Mouse (Mus musculus): ENCODE data around the gene Clcn6. TPM values are rescaled to one million over a fixed set of nuclear protein-coding genes. Genes with fewer than 3 reads are reported as not detected.

Gene Clcn6
- total RNA-seq, 2 experiments from 2014 or later, result 81.4 to 84.4 TPM

DNA sequence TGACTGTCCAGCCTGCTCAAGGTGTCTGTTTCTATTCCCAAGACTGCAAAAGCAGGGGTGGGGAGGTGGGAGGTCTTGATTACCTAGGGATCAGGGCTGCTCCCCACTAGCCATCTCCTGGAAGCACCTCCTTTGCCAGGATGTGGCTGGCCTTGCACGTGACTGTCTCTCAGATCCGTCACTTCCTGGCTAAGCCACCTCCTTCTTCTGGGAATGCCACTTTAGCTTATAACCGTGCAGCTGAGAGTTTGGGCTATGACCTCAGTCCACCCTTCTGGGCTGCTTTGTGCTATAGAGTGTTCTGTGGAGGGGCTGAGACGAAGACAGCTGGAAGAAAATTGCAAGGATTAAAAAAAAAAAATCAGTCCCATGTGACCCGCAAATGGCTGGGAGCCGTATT, 75.8 kb downstream of the Clcn6 start:
- Histone ChIP-seq H3K27ac (no peak overlapping the region), H3K4me3 (no peak overlapping the region)
- no peak for DNase-seq (ENCODE audit: extremely low spot score in 1 of 2, low spot score in 2 of 2)
- no peak for TF ChIP-seq CTCF (IDR thresholded peaks at IDR 0.05)
- intact Hi-C loops (cut with DNase I), result no loop called here

DNA sequence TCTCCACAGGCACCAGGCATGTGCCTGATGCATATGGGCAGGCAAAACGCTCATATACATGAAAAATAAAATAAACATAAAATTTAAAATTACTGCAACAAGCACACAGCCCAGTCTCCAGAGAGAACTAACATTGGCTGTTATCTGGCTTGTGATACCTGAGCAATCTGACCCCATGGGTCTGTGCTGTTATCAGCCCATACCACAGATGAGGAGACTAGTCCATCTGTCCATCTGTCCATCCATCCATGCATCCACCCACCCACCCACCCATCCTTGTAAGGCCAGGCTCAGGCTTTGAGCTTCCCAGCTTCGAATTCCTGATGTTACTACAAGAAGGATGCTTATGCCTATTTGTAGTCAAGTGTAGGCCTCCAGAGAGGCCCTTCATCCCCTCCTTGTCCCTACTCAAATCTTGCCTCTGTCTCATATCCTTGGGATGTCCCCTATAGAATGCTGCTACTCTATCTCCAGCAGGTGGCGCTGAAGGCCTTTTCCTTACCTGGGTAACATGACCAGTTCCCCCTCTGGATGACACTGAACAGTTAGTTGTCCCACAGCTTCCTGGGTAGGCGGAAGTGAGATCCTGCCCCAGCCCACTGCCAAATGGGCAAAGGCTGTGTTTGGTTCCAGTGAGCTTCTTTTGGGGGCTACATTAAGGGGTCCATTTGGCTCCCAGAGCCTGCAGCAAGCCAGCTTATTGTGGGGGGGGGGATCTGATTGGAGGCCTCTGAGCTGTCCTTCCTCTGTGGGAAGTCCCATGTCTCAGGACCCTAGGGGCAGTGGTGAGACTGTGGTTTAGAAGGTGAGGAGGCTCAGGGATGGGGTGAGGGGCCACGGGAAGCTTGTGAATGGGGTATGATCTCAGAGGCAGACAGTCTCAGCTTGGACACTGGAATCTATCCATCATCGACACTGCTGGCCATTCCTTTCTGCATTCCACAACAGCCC, 78.5 kb downstream of the Clcn6 start:
- DNase-seq (ENCODE audit: extremely low spot score in 1 of 2, low spot score in 2 of 2), result peak; percentile 37 to 61

GRCm38 (mm10) chr4:147957141-147957540, 81.5 kb downstream of the Clcn6 start:
- intact Hi-C loops (cut with DNase I), result no loop called here
- no peak for DNase-seq (ENCODE audit: extremely low spot score in 1 of 2, low spot score in 2 of 2)
- no peak overlapping the region for H3K4me3 ChIP-seq
- no peak overlapping the region for H3K27ac ChIP-seq
- TF ChIP-seq CTCF (IDR thresholded peaks at IDR 0.05), result no peak

More for the DNA sequence above, 78.5 kb downstream of the Clcn6 start:
- peak; percentile 69 for TF ChIP-seq CTCF (IDR thresholded peaks at IDR 0.05)
- Histone ChIP-seq H3K27ac (no peak overlapping the region), H3K4me3 (no peak overlapping the region)
- intact Hi-C loops (cut with DNase I), result loop anchor here (2.0 kb wide), 1 partner anchor 49 kb away; no protein-coding TSS in a partner anchor

Other genes with a start within 250 kb of the Clcn6 start
- 1 to 10 TPM; 1.6 to 2.1 TPM for gene Zfp984, start 229.0 kb downstream of the Clcn6 start, total RNA-seq (2021)
- gene Zfp933, start 190.5 kb downstream of the Clcn6 start, total RNA-seq (2021), result 10 to 100 TPM; 18.2 to 21.5 TPM
- 10 to 100 TPM; 18.6 to 20.3 TPM for gene Miip, start 170.0 kb downstream of the Clcn6 start, total RNA-seq (2021)
- gene Fv1, start 169.8 kb downstream of the Clcn6 start, total RNA-seq (2021), result 10 to 100 TPM in 1 of 2 experiments, 1 to 10 TPM in 1; 9.9 to 11.8 TPM
- 100 to 1,000 TPM; 181 to 199 TPM for gene Mfn2, start 134.1 kb downstream of the Clcn6 start, total RNA-seq (2021)
- gene Plod1, start 102.1 kb downstream of the Clcn6 start, total RNA-seq (2021), result 10 to 100 TPM; 14.2 to 14.4 TPM
- 10 to 100 TPM; 28.9 to 31.2 TPM for gene 2510039O18Rik, start 97.9 kb downstream of the Clcn6 start, total RNA-seq (2021)
- gene Nppb, start 53.0 kb downstream of the Clcn6 start, total RNA-seq (2021), result not detected
- gene Nppa, start 38.1 kb downstream of the Clcn6 start, total RNA-seq (2021), result not detected
- 10 to 100 TPM; 30.7 to 32.0 TPM for gene Mthfr, start 256 bp upstream of the Clcn6 start, total RNA-seq (2021)
- 10 to 100 TPM in 1 of 2 experiments, 1 to 10 TPM in 1; 6.6 to 10.2 TPM for gene Agtrap, start 49.2 kb upstream of the Clcn6 start, total RNA-seq (2021)
- gene Mad2l2, start 91.6 kb upstream of the Clcn6 start, total RNA-seq (2021), result 10 to 100 TPM; 14.2 to 16.1 TPM
- under 1 TPM; 0.20 to 0.30 TPM for gene Draxin, start 91.9 kb upstream of the Clcn6 start, total RNA-seq (2021)
- gene Fbxo6, start 113.3 kb upstream of the Clcn6 start, total RNA-seq (2021), result 10 to 100 TPM; 28.9 to 30.2 TPM
- 100 to 1,000 TPM; 140 to 156 TPM for gene Fbxo44, start 121.7 kb upstream of the Clcn6 start, total RNA-seq (2021)
- 100 to 1,000 TPM; 101 to 107 TPM for gene Fbxo2, start 121.8 kb upstream of the Clcn6 start, total RNA-seq (2021)
- gene Disp3, start 249.1 kb upstream of the Clcn6 start, total RNA-seq (2021), result 10 to 100 TPM; 32.2 to 34.3 TPM